Mouse (Mus musculus): ENCODE measurements around the gene Vac14.
A peak's percentile ranks its signal among the peaks of the same experiment; 100 is the strongest.
"Not testable (repeated sequence)": the region's sequence is repeated elsewhere in the genome, so short reads cannot be mapped to it uniquely, and the experiment has no call there.

The Vac14 gene

DNA sequence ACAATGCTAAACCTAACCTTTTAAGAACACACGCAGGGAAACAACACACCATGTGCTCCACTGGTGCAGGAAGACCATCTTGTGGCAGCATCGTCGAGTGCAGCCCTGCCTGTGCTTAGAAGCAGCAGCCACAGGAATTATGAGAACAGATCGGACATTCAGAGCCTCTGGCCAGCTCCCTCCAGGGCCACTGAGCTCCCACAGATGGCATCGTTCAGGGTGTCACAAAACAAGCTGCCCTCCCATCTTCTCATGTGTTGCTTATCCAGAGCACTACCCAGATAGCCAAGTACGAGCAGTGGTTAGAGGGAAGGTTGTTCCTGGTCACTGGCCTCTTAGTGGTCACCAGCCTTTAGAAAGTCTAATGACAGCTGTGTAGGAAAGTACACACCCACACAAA lies 30.9 kb downstream of the Vac14 start:
- DNase-seq: peak; percentile 67

DNA sequence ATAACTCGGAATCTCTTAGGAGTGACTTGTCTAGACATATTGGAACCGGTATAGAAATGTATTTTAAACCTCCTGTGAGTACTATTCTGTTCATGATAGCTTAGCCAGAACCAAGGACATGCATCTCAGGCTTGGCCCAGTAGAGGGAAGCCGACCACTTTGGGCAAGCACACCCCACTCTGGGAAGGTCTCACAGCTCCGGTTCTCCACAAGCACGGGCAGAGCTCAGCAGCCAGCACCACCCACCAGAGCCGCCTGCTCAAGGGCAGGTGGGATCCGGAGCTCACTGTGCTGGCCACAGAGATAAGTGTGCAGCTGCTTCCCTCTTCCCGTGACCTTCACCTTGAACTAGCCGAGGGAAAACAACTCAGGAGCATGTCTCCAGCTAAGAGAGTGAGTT lies 32.5 kb downstream of the Vac14 start:
- DNase-seq: no peak

DNA sequence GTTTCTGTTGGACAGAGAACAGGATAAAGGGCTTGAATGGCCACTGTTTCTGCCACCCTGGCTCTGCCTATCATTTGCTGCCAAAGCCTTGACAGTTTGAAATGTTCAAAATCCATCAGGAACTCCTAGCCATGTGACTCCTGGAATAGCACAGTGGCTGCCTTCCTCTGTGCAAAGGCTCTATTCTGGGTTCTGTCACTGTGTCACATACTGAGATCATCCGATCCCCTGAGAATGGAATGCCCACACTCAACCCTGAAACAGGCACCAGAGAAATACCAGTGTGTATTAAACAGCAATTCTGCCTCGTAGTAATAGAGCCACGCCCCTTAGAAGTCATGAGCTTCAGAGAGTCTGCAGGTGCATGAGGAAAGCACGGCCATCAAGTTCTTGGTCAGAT lies 33.5 kb downstream of the Vac14 start:
- DNase-seq: no peak

DNA sequence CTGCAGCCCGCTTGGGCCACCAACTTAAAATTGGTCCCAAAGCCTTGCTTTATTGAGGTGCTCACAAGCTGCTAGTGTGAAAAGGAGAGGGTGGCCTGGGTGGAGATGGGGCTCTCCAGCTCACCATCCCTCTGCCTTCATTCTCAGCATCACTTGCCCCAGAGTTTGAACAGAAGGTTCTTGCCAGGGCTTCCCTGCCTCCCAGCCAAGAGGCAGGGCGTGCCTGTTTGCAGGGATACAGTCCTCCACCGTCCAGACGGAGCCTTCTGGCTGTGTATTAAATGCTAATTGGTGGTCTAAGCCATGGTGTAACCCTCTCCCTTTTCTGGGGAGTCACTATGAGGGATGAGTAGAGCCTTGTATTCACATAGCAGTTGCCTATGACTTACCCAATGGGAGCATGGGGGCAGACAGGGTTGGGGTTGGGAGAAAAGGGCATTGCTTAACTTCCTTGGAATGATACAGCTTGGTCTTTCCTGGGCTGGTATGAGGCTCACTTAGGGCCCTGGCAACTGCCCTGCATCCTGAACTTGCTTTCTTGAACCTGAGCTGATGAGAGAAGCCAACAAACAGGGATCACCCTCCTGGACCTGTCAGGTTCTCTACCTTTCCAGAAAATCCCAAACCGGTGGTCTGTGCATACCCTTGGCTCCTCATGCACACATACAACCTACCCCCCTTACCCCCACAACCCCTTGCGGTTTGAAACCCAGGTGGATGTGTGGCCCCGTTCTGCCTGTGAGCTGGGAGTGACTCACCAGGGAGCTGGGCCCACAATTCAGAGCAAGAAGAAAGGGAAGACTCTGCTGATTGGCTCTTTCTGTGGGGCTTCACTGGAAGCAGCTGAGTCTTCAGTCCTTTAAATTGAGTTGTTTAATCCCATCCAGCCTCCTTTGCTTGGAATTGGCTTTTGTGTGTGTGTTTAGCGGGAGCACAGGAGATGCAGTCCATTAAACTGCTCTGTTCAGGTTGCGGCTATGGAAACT lies 36.0 kb downstream of the Vac14 start:
- no peak for DNase-seq

DNA sequence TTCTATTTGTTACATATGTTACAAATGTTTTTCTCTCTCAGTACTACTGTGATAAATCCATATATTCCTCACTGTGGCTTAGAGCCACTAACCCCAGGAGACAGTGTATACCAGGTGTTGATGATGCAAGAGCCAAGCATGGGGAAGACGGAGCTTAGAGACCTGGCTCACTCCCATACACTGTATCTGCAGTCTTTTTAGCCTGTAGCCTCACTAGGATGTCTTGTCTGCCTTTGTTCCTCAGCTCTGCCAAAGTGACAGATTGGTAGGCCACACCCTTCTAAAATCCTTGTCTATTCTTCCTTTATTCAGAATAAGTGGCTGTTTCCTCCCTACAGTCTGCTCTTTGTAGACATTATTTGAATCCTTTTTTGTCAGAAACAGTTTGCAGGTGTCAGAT lies 37.4 kb downstream of the Vac14 start:
- DNase-seq: peak; percentile 56

DNA sequence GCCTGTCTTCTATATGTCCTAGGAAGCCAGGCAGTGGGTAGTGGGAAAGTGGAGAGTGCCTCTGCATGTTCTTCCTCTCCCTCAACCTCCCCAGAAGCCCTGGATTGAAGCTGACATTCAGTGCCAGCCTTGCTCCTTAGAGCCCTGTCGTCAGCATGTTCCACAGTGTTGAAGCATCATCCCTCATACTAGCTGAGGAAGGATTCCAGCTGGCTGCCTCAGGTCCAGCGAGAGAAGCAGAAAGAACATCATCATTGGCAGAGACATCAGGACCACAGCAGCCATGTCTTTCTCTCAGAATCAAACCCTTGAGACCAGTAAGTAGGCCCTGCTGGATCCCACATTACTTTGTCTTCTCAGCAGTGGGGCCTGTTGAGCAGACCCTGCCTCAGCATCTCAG lies 39.3 kb downstream of the Vac14 start:
- no peak for DNase-seq

DNA sequence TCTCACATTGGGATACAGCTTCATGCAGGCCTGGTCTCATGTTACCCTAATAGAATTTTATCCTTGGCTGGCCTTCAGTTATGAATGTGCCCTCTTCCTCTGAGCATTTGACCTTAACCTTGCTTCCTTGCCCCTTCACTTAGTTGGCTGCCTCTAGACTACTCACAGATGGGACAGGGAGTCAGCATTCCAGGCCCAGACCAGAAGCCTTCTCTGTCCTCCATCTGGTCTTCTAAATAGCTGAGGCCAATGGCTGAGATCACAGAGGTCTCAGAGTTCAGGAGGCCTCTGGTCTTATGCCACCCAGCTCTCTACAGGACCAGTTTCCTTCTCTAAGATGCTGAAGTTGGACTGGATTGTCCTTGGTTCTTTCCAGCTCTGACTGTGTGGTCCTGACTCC lies 41.7 kb downstream of the Vac14 start:
- no peak for DNase-seq

DNA sequence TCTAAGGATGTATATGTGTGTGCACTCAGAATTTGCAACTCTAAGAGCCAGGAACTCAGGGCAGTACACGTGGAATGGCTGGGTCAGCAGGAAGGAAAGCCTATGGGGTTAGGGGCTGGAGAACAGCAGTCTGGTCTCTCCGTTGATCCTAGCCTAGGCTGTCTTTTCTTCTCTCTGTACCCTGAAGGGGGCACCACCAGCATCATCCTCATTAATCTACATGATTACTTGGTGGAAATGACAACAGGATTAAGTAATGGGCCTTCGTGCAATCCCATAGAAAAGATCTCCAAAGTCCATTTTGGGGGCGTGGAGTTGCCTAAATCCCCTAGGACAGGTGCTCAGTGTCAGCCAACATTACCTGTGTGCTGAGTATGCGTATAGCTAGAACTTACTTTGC lies 44.2 kb downstream of the Vac14 start:
- DNase-seq: no peak

DNA sequence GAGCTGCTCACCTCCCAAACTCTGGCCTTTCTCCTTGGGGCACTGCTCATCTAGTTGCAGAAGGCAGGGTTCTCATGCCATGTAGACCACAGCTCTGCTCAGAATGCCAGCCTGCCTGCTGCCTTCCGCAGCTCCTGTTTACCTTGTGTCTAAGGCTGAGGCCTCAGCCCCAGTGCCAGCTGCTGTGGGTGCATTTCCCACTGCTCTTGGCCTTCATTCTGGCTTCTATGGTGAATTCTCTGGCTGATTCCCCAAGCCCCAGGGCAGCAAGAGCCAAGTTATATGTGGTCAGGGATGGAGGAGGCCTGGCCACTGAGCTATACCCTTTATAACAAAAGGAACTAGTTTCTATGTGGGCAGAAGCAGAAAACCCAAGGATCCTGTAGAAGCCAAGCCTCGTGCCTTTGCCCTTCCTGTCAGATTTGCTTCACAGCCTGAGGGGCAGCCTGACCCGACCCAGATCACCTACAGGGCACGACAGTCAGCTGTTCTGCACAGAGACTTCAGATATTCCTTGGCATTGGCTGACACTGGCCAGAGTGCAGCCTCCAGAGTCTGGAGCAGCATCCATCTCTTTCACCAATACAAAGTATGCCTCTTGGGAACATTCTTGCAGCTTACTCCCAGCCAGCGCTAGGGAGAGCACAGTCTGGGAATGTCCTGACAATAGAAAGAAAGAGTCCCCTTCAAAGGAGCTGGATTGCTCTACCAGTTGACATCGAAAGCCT lies 44.8 kb downstream of the Vac14 start:
- peak; percentile 60 for DNase-seq

DNA sequence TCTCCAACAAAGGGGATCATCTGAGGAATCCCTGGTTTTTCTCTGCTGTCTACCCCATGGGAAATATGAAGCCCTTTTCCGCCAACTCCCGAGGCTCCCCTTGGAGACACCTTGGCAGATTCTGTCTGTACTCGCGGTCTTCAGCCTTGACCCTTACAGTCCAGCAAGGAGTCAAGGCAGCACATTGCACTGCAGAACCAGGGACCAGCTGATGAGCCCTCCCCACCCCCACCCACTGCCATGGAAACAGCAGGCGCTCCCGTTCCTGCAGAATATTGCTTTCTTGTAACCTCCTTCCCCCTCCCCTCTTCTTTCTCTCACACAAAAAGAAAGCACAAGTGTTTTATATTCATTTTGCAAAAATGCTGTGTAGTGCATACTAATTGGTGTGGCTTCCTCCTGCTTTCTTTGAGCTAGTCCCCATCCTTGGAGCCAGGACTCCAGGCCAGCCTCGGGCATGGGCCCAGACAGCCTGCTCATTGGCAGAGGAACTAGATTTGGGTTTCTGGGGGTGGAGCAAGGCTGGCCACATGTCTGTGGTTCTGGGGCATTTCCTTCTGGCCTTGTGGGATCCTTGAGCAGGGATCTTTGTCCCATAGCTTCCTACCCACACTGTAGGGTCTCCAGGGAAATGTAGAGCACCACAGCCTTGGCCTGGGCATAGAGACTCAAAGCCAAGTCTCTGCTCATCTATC lies 46.0 kb downstream of the Vac14 start:
- DNase-seq: peak; percentile 90

DNA sequence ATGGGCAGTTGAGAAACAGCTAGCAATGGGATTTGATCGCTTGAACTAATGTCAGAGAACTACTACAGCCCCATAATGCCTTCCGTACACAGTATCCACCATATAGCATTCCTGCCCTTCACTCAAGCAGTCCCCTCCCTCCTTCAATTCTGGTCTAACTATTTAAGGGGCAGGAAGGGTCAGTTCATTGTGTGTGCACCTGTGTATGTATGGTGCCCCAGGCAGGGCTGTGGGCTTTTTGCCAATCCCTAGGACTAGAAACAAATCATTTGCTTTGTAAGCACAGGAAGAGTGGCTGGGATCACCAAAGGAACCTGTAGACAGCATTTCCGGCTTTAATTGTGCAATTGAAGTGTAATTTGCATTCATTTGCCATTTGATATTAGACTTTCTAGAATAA lies 46.6 kb downstream of the Vac14 start:
- DNase-seq: no peak

DNA sequence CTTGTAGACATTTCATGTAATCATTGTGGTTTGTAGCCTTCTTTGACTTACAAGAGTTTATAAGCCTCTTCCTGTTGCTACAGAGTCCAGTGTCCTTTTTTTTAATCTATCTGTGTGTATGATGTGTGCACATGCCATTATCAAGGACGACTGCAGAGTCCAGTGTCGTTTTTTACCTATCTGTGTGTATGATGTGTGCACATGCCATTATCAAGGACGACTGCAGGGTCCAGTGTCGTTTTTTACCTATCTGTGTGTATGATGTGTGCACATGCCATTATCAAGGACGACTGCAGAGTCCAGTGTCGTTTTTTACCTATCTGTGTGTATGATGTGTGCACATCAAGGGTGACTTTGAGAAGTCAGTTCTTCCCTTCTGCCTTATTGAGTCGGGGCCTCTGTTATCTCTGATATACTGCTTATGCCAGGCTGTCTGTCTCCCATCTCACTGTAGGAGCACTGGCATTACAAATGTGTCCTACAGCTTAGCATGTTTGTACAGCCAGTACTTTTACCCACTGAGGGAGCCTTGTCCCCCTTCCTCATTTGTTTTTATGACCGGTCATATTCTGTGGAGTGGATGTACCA lies 49.3 kb downstream of the Vac14 start:
- not testable (repeated sequence) for DNase-seq

DNA sequence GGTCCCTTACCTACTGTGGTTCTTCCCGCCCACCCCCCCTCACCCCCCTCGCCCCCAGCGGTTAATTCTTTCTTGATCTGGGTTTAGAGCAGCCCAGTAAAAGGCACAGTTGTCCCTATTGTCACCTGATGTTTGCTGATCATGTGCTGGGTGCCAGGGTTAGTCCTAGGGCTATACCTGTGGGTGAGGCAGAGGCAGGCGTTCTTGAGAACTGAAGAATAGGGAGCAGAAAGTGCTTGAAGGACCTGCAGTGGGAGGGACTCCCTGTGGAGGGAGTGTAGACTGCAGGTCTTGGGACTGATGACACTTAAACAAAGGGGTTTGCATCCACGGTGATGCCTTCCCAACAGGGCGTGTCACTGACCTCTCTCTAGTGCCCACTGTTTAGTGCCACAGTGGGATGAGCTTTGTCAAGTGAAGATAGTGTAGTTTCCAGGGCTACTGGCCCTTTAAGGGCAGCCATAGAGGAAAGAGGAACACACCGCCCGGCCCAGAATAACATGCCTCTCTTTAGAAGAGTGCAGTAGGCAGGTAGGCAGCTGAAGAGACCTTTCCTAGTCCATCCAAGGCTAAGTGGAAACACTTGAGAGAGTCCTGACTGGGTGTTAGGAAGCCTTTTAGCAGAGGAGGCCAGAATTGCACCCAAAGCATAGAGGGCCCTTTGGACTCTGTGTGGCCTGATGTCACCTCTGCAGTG lies 51.7 kb downstream of the Vac14 start:
- no peak for DNase-seq

DNA sequence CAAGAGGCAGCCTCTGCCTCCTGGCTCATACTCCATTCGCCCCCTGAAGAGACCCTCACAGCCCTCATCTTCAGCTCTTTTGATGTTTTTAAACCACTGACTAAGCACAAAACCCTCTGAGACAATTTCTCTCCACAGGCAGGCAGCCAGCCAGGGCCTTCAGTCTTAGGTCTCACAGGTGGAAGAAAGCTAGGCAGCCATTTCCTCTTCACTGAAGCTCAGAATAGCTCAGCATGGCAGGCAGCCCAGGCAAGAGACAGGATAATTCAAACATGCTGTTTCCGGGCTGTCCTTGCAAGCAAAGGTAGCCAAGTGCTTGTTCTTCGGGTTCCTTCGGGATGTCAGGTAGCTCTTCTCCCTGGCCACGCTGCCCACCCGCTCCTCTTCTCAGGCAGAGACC lies 52.9 kb downstream of the Vac14 start:
- peak; percentile 91 for DNase-seq

DNA sequence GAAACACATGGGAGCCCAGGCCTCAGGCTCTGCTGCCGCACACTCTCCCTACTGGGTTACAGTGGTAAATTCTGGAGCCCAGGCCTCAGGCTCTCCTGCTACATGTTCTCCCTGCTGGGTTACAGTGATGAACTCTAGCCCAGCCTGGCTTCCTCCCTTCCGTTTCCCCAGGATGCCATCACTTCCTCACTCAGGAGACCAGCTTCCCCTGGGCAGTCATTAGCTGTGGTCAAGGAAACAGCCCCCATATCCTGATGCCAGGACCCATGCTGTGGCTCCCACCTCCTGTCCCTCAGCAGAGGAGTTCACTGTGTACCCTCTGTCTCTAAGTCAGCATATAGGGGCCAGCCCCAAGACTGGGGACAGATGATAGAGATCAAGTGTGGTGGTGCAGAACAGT lies 53.7 kb downstream of the Vac14 start:
- peak; percentile 64 for DNase-seq

DNA sequence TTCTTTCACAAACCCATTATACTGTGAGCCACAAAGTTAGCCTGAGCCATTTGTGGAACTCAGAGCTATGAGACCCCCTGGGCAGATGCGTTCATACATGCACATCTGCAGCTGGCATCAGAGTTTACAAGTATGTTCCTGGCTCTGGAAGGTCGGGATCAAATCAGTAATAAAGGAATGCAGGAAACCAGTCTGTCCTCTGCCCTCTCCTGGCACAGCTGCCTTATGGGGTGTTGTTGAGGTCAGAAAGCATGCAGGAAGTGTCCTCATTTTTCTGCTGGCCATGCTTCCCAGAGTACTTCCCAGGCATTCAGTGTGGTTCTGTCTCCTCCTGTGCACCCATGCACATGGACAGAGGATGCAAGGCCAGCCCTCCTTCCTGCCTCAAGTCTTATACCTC lies 54.8 kb downstream of the Vac14 start:
- DNase-seq: no peak

DNA sequence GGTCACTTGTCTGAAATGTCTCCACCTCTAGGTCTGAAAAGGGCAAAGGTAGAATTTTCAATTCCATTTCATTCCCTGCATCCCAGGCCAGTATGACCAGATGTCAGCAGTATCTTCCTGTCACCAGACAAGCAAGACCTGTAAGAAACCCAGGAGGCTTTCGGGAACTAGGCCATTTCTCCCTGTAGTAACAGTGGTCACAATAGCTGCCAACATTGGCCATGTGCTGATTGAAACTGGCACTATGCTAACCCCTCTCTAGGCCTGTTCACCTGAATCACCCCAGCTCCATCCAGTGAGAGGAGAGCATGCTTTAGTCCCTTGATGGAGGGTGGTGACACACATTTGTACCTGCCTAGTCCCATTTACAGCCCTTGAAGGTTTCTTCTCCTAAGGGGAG lies 56.2 kb downstream of the Vac14 start:
- DNase-seq: peak; percentile 60

DNA sequence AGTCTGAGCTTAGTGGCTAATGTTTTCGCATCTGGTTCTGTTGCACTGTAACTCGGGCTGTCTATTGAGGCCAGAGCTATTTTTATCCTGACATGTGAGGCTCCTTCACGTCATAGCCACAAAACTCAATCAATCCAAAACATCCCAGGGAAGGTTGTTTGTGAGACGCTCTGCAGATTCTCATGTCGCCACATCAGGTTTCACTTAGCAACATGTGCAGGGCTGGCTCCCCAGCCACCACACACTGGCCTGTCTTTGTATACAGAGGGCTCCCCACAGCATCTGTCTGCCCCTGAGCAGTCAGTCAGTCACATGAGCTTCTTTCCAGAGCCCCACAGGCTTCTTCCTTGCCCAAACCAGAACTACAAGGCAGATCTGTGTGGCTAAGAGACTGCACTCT lies 58.3 kb downstream of the Vac14 start:
- no peak for DNase-seq

DNA sequence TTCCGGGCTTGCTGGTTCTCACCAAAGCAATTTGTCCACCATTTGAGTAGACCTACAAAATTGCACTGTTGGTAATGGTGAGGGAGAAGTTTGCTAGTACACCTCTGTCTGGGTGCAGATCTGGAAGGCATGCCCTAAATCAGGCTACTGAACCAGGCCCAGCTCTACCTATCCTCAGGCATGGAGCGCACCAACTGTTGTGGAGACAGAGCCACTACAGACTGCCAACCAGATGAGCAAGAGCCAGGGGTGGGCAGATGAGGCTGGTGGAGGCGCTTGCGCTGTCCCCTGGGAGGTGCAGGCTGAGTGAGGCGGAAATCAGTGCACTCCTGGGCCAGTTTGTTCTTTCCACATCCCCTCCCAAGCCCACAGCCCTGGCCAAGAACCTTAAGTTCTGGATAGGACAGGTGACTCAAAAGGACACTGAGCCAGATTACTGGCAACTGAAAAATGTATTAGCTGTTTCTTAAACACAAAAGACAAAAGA lies 58.8 kb downstream of the Vac14 start:
- no peak for DNase-seq

DNA sequence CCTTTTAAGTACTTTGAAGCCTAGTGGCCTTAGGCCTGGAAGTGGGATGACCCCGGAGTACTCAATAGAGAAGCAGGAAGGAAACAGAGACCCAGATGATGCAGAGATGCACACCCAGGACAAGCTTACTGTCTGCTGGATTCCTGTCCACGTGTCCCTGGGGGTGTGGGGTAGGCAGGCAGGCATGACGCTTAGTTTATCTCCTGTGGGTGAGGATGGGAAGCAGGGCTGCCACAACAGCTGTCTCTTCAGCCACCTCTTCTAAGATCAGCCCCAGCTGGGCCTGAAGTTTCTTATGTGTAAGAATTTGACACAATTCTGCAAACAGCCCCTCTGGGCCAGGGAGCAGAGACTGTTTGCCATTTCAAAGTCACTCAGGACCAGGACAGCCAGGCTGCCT lies 60.6 kb downstream of the Vac14 start:
- DNase-seq: no peak

DNA sequence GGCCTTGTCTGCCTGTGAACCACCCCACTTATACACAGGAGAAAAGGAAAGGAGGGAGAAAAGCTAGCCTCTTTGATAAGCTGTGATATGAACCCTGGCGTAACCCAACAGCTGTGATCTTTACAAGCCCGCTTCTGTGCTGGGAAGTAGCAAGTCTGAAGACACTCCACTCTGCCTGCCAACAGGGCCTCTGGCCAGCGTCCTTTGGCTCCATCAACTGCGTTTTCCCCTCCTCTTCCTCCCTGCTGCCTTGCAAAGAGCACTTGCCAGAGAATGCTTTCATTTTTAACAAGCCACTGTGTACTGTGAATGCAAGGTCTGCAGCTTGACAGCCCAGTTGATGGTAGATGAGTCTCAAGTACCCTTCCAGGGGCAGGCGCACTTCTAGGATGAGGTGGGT lies 69.3 kb downstream of the Vac14 start:
- peak; percentile 61 for DNase-seq

DNA sequence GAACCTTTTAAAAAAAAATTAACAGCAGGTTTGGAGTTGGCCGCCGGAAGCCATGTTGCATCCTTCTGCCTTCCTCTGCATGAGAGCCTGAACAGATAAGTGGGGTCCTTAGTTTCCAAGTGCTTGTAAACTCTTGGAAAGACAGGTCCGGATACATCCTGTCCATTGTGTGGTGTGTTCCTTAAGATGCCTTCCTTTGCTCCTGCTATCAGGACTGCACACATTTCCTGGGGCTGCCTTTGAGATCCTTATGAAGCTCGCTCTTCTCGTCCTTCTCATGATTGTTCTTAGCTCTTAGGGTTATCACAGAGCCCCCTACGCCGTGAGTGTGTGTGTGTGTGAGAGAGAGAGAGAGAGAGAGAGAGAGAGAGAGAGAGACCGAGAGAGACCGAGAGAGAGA lies 71.6 kb downstream of the Vac14 start:
- no peak for DNase-seq

Measured in cerebellum, adult 11-12 months (tissue).